In the genomic region with DNA sequence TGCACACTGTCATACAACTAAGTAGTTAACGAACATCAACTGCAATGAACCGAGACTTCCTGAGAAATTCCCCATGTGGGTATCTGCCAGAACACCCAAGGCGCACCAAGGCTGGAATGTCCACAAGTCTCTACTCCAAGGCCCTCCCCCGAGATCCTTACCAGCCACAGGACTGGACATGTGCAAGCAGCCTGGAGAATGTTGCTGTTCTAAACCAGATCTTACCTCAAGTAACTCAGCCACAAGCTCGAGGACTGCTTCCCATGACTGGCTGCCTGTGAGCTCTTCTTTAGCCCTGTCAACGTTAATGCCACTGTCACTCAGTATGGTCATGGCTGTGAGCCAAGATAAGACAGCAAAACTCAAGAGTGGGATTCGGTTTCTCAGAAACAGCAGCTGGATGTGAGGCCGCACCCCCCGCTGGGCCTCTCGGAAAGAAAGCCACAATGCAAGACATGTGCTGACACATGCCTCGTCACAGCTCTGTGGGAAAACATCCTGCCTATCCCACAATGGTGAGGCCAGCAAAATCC, we compare ENCODE assay signal across 8 mouse cellular contexts. TPM values are rescaled to one million over a fixed set of nuclear protein-coding genes. Genes with fewer than 3 reads are reported as not detected.
DNase-seq lines count a peak whose midpoint lies in the region; ATAC-seq and TF ChIP-seq lines count a peak whose summit lies in the region.

No protein-coding gene starts in this region.

- H3K4me1 ChIP-seq in bone marrow, adult 2 months (ENCODE audit: control insufficient read depth, insufficient read depth, low read length) = no peaks in the 10 kb centered on the region; the same call in 1 of the 2 replicates
- peaks cover 29% of the 10 kb centered on the region for H3K4me1 ChIP-seq in heart, embryonic 13.5 days
- peaks cover 8% of the 10 kb centered on the region; the same call in 1 of the 2 replicates for H3K4me1 ChIP-seq in limb, embryonic 13.5 days

- H3K4me2 ChIP-seq in heart, embryonic 13.5 days = peak overlapping the region; percentile 40
- no peak overlapping the region for H3K4me2 ChIP-seq in limb, embryonic 13.5 days (replicated peaks)

- peak; percentile 75 for ATAC-seq in heart, embryonic 13.5 days (ENCODE audit: extremely low read depth, insufficient number of reproducible peaks, low FRiP score, low TSS enrichment)
- peak; percentile 83 for ATAC-seq in limb, embryonic 13.5 days (ENCODE audit: low FRiP score, low read depth)

- 35% methylated on average over 11 of the region's 11 CpGs for WGBS in bone marrow, adult 2 months
- WGBS in heart, embryonic 13.5 days = 23% methylated on average over 11 of the region's 11 CpGs
- WGBS in limb, embryonic 13.5 days = 51% methylated on average over 11 of the region's 11 CpGs

- H3K9ac ChIP-seq in heart, embryonic 13.5 days = peak overlapping the region; percentile 21; the same call in 1 of the 2 replicates
- H3K9ac ChIP-seq in limb, embryonic 13.5 days = no peak overlapping the region

- peak overlapping the region; percentile 3; the same call in 1 of the 2 replicates for H3K27ac ChIP-seq in bone marrow, adult 2 months (ENCODE audit: control insufficient read depth, insufficient read depth, low read depth, low read length, poor library complexity)
- peak overlapping the region; percentile 62; the same call in 1 of the 2 replicates for H3K27ac ChIP-seq in heart, embryonic 13.5 days (replicated peaks)
- peak overlapping the region; percentile 28; the same call in 1 of the 2 replicates for H3K27ac ChIP-seq in limb, embryonic 13.5 days

- peaks cover 14% of the 10 kb centered on the region for H3K27me3 ChIP-seq in heart, embryonic 13.5 days (replicated peaks)
- no peaks in the 10 kb centered on the region for H3K27me3 ChIP-seq in limb, embryonic 13.5 days

- H3K9me3 ChIP-seq in heart, embryonic 13.5 days = no peaks in the 10 kb centered on the region
- no peaks in the 10 kb centered on the region for H3K9me3 ChIP-seq in limb, embryonic 13.5 days

- DNase-seq in embryo, embryonic 10 days (ENCODE audit: low spot score) = peak; percentile 55
- no peak for DNase-seq in embryo, embryonic 9.5 days (ENCODE audit: extremely low spot score)
- peak; percentile 75 for DNase-seq in retina, postnatal 1 day
- DNase-seq in adrenal gland, postnatal 14 days = no peak
- no peak for DNase-seq in cerebellum, adult 9-10 months

- H3K36me3 ChIP-seq in heart, embryonic 13.5 days = no peaks in the 10 kb centered on the region
- H3K36me3 ChIP-seq in limb, embryonic 13.5 days = no peaks in the 10 kb centered on the region

- no peak for TF ChIP-seq POLR2A in bone marrow, adult 2 months (IDR thresholded peaks at IDR 0.05; ENCODE audit: borderline replicate concordance, control insufficient read depth, low read depth, low read length)

- no peak for TF ChIP-seq CTCF in bone marrow, adult 2 months (IDR thresholded peaks at IDR 0.05; ENCODE audit: control insufficient read depth, insufficient read depth, low read length)

- no peak overlapping the region for H3K4me3 ChIP-seq in bone marrow, adult 2 months (replicated peaks; ENCODE audit: control insufficient read depth, low read depth, low read length)
- peak overlapping the region; percentile 27 for H3K4me3 ChIP-seq in heart, embryonic 13.5 days
- H3K4me3 ChIP-seq in limb, embryonic 13.5 days = no peak overlapping the region

RNA-seq across cellular contexts. Expression of a gene that starts 42.4 kb away (rescaled TPM):
- 3.9 and 14.0 TPM in 2 replicates for polyA plus RNA-seq in bone marrow, adult 2 months (2011; ENCODE audit: insufficient read depth, insufficient read length, low replicate concordance, missing spikeins)
- 4.0 and 4.3 TPM in 2 replicates for polyA plus RNA-seq in heart, embryonic 13.5 days (2015; fragmentation: Nextera tagmentation; extraction: Ambion mirVana)
- 6.2 and 7.4 TPM in 2 replicates for polyA plus RNA-seq in limb, embryonic 13.5 days (2015; fragmentation: Nextera tagmentation; extraction: Ambion mirVana)
- 6.4 and 10.1 TPM in 2 replicates for total RNA-seq in adrenal gland, postnatal 14 days (2021)

Comparison
In these comparisons a context has a peak if more than half of its experiments do, and no peak if none do; other contexts are left out.
1. DNase-seq: peak in embryo, embryonic 10 days (single experiment) and retina, postnatal 1 day (single experiment); none in embryo, embryonic 9.5 days (single experiment), adrenal gland, postnatal 14 days (single experiment) and cerebellum, adult 9-10 months (single experiment).
2. H3K27ac ChIP-seq: peak in every context shown above with its lines; median percentile 62 in heart, embryonic 13.5 days; 28 in limb, embryonic 13.5 days; 3 in bone marrow, adult 2 months.